Mouse (Mus musculus) neural tube, embryonic 13.5 days (tissue): ENCODE data around the gene Xpr1. TPM values are rescaled to one million over a fixed set of nuclear protein-coding genes. Genes with fewer than 3 reads are reported as not detected.

Experiments
- ATAC-seq: fragments of 200-750 bp; cut with Nextera tagmentation; 2 replicates; pipeline ENCODE4 v1.8.0; 2017; ENCODE audit warnings: low read depth, mild to moderate bottlenecking, moderate TSS enrichment, moderate library complexity
- H3K27ac ChIP-seq: fragments of 300-500 bp; sonication (generic); replicated peaks from 2 replicates; pipeline ENCODE4 v1.5.1; 2015; ENCODE audit warnings: moderate library complexity, mild to moderate bottlenecking, inconsistent platforms
- H3K27me3 ChIP-seq: fragments of 300-500 bp; sonication (generic); 2 replicates; pipeline ENCODE4 v1.6.1; 2015; ENCODE audit warnings: mild to moderate bottlenecking, inconsistent platforms
- H3K36me3 ChIP-seq: fragments of 300-500 bp; sonication (generic); 2 replicates; pipeline ENCODE4 v1.6.1; 2015; ENCODE audit warnings: mild to moderate bottlenecking, inconsistent platforms
- H3K4me1 ChIP-seq: fragments of 300-500 bp; sonication (generic); replicated peaks from 2 replicates; pipeline ENCODE4 v1.6.1; 2015; ENCODE audit warnings: inconsistent platforms
- H3K4me2 ChIP-seq: fragments of 300-500 bp; sonication (generic); 2 replicates; pipeline ENCODE4 v1.6.1; 2015; ENCODE audit warnings: inconsistent platforms, mild to moderate bottlenecking, moderate library complexity
- H3K4me3 ChIP-seq: fragments of 300-500 bp; sonication (generic); 2 replicates; pipeline ENCODE4 v1.5.1; 2015; ENCODE audit warnings: mild to moderate bottlenecking, inconsistent platforms
- H3K9ac ChIP-seq: fragments of 300-500 bp; sonication (generic); 2 replicates; pipeline ENCODE4 v1.6.1; 2015; ENCODE audit warnings: moderate library complexity, mild to moderate bottlenecking, inconsistent platforms
- H3K9me3 ChIP-seq: fragments of 300-500 bp; sonication (generic); 2 replicates; pipeline ENCODE4 v1.6.1; 2016; ENCODE audit warnings: inconsistent platforms
- WGBS: fragments of 180-500 bp; shearing (Covaris S2); methylation state at CpG from one replicate; pipeline ENCODE4 v1.1.7; 2015; 5-methylcytosine and 5-hydroxymethylcytosine counted together
- polyA plus RNA-seq: library from polyadenylated mRNA; unstranded; fragments of >200 nt; fragmentation: Nextera tagmentation; extraction: Ambion mirVana; gene quantifications from 2 replicates; pipeline ENCODE4 v1.2.1, GENCODE M21; 2015

Xpr1 gene
- polyA plus RNA-seq, 1 experiment from 2014 or later: 45.3 TPM

DNA sequence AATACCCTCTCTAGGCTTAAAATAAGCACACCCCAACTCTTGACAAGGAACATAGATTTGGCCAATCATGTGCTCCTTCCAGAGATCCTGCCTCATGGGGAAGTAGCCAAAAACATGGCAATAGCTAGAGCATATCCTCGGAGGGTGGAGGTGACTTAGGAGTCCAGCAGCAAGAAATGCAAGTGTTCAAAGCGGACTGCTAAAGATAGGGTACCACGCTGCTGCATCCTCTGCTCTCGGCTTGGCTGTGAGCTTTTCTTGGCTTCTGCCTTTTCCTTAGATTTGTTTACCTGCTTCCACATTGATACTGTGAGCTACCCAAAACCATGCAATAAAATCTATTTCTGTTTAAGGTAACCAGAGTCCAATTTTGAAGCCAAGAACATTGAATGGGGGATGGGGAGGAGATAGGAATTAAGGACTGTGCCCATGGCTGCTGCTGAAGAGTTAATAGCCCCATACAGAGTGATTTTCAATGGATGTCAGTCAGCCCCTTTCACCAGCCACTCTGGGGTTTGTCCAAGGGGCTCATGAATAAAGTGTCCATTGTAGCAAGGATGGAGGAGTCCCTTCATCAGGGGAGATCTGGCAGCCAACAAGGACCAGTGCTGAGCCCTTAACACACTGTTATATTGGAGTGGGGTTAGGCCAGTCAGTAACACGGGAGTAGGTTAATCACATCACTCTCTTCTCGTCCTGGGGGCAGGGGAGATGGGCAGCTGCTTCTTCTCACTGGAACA, 10.1 kb upstream of the Xpr1 start:
- peak; percentile 80 for ATAC-seq
- Histone ChIP-seq H3K9ac (no peak overlapping the region), H3K4me1 (peaks cover 18% of the 10 kb centered on the region), H3K4me3 (no peak overlapping the region), H3K36me3 (no peaks in the 10 kb centered on the region), H3K4me2 (no peak overlapping the region), H3K27ac (peak overlapping the region; percentile 38; the same call in 1 of the 2 replicates), H3K27me3 (no peaks in the 10 kb centered on the region), H3K9me3 (no peaks in the 10 kb centered on the region)
- WGBS: 47% methylated on average over 6 of the region's 6 CpGs

DNA sequence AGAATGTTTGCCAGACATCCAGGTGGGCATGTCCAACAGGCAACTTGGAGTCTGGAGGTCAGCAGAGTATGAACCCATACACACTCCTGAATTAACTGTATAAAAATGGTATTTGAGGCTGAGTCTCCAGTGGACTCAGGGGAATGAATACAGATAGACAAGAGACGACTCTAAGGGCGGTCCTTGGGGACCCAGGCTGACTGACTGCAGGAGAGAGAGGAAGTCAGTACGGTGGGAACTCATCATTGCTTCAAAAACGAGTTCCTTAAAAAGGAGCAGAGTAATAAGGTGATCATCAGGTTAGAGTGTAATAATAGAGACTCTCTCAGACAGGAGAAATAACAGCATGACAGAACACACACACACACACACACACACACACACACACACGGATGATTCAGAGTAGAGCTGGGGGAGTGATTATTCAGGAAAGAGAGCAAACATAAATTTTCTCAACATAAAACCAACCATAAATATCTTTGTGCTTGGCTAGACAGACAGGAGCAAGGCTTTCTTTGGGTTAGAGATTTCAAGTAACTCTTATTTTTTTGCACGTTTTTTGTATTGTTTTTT, 8.6 kb upstream of the Xpr1 start:
- Histone ChIP-seq H3K9ac (no peak overlapping the region), H3K27ac (no peak overlapping the region), H3K9me3 (no peaks in the 10 kb centered on the region), H3K4me2 (no peak overlapping the region), H3K36me3 (no peaks in the 10 kb centered on the region), H3K4me3 (no peak overlapping the region), H3K4me1 (peaks cover 18% of the 10 kb centered on the region), H3K27me3 (no peaks in the 10 kb centered on the region)
- no peak for ATAC-seq
- 34% methylated on average over 6 of the region's 6 CpGs for WGBS

DNA sequence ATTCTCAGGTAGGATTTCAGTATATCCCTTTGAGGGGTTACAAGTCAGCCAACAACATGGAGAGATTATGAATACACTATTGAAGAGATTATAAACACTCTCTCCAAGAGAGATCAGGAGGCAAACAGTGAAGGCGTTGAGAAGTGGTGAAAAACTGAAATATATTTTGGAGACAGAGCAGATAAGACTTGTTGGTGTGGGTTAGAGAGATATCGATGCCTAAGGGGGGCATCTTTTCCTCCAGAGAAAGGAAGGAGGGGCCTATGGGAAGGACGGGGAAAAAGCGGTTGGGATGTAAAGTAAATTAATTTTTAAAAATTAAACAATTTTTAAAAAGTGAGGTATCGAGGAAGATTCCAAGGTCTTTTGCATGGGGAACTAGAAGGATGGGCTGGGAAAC, 8.1 kb upstream of the Xpr1 start:
- ATAC-seq: no peak
- no peaks in the 10 kb centered on the region for H3K9me3 ChIP-seq
- no peak overlapping the region for H3K9ac ChIP-seq
- no peaks in the 10 kb centered on the region for H3K27me3 ChIP-seq
- H3K4me2 ChIP-seq: no peak overlapping the region
- 88% methylated on average over 5 of the region's 5 CpGs for WGBS
- H3K4me1 ChIP-seq: peaks cover 18% of the 10 kb centered on the region
- H3K27ac ChIP-seq: no peak overlapping the region
- no peak overlapping the region for H3K4me3 ChIP-seq
- no peaks in the 10 kb centered on the region for H3K36me3 ChIP-seq

DNA sequence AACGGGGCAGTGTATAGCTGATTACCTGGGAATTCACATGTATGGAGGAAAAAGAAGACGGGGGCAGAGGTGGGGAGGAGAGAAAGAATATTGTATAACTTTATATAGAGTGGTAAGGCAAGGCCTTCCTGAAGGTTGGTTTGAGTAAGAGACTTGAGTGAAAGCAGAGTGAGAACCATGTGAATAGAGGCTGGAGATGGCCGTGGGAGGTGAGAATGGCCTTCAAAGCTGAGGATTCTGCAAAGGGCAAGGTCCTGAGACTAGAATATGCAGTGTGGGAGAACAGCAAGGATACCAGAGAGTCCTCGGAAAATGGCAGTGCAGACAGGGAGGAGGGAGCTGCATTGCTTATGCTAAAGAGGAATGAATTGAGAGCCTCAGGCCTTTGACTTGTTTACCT, 6.6 kb upstream of the Xpr1 start:
- peaks cover 18% of the 10 kb centered on the region for H3K4me1 ChIP-seq
- no peak for ATAC-seq
- no peak overlapping the region for H3K4me2 ChIP-seq
- no peak overlapping the region for H3K9ac ChIP-seq
- WGBS: 73% methylated on average over 4 of the region's 4 CpGs
- no peaks in the 10 kb centered on the region for H3K27me3 ChIP-seq
- H3K27ac ChIP-seq: no peak overlapping the region
- H3K36me3 ChIP-seq: no peaks in the 10 kb centered on the region
- no peak overlapping the region for H3K4me3 ChIP-seq
- H3K9me3 ChIP-seq: no peaks in the 10 kb centered on the region

DNA sequence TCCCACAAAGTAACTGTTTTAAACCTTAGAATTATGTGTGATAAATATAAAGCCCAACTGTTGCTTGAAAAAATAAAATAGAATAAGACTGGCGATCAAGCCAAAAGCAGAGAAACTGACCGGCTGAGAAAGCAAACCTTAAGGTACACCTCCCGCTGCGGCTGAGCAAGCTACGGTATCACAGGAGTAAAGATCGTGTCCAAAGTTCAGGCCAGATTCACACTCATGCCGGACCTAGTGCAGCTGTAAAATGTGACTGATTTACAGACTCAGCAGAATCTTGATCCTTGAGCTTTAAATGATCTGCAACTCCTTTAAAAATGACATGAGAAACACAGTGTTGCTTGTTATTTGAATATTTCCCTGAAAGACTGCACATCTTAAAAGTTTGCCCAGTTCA, 4.8 kb upstream of the Xpr1 start:
- Histone ChIP-seq H3K4me2 (no peak overlapping the region), H3K36me3 (no peaks in the 10 kb centered on the region), H3K4me3 (no peak overlapping the region), H3K27me3 (no peaks in the 10 kb centered on the region), H3K9ac (no peak overlapping the region), H3K27ac (no peak overlapping the region), H3K4me1 (peaks cover 8% of the 10 kb centered on the region), H3K9me3 (no peaks in the 10 kb centered on the region)
- WGBS: 91% methylated on average over 7 of the region's 7 CpGs
- no peak for ATAC-seq

DNA sequence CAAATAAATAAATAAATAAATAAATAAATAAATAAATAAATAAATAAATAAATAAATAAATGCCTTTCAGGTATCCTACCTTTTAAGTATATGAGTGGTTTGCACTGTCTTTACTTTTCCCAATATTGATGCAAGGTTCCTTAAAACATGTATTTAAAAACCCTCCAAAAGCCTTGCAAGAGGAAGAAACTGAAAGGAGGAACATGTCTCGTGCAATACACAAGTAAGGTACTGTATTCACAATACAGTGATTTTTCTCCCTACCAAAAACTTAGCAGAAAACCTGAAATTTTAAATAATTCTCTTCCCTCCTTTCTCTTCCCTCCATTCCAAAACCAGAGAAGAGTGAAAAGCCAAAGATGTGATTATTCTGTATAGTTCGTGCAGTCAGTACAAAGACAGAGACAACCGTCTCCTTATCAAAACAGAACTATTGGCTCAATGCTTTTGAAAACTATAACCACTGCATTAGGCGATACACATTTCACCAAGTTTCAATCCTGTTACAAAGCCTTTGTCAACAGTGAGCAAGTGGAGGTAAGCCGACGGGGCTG, 991 bp downstream of the Xpr1 start:
- H3K36me3 ChIP-seq: no peaks in the 10 kb centered on the region

DNA sequence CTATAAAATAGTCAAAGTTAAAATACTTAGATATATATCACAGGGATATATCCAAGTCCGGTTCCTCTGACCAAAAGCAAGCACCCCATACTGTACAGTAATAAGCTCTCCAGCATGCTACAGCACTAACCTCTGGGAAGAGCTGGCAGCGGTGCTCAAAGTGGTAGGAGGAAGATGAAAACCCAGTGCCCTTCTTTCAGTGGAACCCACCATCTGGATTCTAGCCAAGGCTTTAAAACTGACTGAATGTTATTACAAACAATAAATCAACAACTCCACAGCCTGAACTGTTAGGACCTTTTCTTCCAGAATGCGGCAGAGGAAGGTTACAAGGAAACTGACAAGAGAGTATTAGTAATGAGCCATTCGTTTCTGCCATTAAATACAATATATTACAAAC, 1.8 kb downstream of the Xpr1 start:
- no peaks in the 10 kb centered on the region for H3K27me3 ChIP-seq
- H3K27ac ChIP-seq: peak overlapping the region; percentile 75
- H3K36me3 ChIP-seq: no peaks in the 10 kb centered on the region
- peaks cover 30% of the 10 kb centered on the region for H3K4me1 ChIP-seq
- 21% methylated on average over 4 of the region's 4 CpGs for WGBS
- 0 out of 2 replicates have a peak, but pooled peaks have one; percentile 24 for ATAC-seq
- peak overlapping the region; percentile 93 for H3K4me3 ChIP-seq
- peak overlapping the region; percentile 95 for H3K9ac ChIP-seq
- H3K4me2 ChIP-seq: peak overlapping the region; percentile 61
- no peaks in the 10 kb centered on the region for H3K9me3 ChIP-seq

More for the DNA sequence above, 991 bp downstream of the Xpr1 start:
- Histone ChIP-seq H3K9me3 (no peaks in the 10 kb centered on the region), H3K27ac (peak overlapping the region; percentile 95), H3K9ac (peak overlapping the region; percentile 95), H3K4me2 (peak overlapping the region; percentile 61), H3K4me1 (peaks cover 30% of the 10 kb centered on the region), H3K4me3 (peak overlapping the region; percentile 93), H3K27me3 (no peaks in the 10 kb centered on the region)
- no peak for ATAC-seq
- 4% methylated on average over 6 of the region's 6 CpGs for WGBS

DNA sequence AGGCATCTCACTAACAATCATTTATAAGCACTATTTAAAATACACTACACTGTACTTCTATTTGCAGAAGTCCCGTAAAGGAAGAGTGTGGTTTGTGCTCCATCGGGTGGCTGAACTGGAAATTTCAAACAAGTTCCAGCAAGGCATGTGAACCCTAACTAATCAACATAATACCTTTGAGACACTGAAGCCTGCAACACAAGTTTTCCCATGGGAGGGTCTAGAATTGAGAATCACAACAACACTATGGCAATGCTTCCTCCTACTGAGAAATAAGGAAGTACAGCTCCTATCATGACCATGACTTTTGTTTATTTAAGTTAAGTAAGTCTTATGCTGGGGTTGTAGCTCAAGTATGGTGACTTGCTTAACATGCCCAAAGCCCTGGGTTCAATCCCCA, 4.5 kb downstream of the Xpr1 start:
- H3K4me3 ChIP-seq: no peak overlapping the region
- H3K9me3 ChIP-seq: no peaks in the 10 kb centered on the region
- H3K9ac ChIP-seq: no peak overlapping the region
- ATAC-seq: no peak
- no peaks in the 10 kb centered on the region for H3K27me3 ChIP-seq
- H3K4me1 ChIP-seq: peaks cover 30% of the 10 kb centered on the region
- H3K27ac ChIP-seq: no peak overlapping the region
- WGBS: 90% methylated on average over 2 of the region's 2 CpGs
- no peaks in the 10 kb centered on the region for H3K36me3 ChIP-seq
- H3K4me2 ChIP-seq: no peak overlapping the region

DNA sequence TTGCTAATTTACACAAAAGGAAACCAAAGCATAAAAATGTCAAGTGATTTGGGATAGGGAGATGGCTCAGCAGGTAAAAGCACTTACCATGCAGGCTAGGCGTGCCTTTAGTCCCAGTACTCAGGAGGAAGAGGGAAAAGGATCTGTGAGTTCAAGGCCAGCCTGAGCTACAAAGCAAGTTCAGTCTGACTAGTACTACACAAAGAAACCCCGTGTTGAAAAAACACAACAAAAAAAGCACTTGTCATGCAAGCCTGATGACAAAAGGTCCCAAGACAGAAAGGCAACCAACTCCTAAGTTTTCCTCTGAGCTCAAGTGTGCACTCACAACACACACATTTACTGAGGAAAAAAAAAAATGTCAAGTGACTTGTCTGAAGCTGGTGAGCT, 8.6 kb downstream of the Xpr1 start:
- no peak overlapping the region for H3K9ac ChIP-seq
- H3K27ac ChIP-seq: no peak overlapping the region
- H3K9me3 ChIP-seq: no peaks in the 10 kb centered on the region
- H3K4me3 ChIP-seq: no peak overlapping the region
- WGBS: 82% methylated on average over 2 of the region's 2 CpGs
- no peak overlapping the region for H3K4me2 ChIP-seq
- H3K36me3 ChIP-seq: peaks cover 19% of the 10 kb centered on the region
- H3K4me1 ChIP-seq: peaks cover 17% of the 10 kb centered on the region
- ATAC-seq: no peak
- no peaks in the 10 kb centered on the region for H3K27me3 ChIP-seq

DNA sequence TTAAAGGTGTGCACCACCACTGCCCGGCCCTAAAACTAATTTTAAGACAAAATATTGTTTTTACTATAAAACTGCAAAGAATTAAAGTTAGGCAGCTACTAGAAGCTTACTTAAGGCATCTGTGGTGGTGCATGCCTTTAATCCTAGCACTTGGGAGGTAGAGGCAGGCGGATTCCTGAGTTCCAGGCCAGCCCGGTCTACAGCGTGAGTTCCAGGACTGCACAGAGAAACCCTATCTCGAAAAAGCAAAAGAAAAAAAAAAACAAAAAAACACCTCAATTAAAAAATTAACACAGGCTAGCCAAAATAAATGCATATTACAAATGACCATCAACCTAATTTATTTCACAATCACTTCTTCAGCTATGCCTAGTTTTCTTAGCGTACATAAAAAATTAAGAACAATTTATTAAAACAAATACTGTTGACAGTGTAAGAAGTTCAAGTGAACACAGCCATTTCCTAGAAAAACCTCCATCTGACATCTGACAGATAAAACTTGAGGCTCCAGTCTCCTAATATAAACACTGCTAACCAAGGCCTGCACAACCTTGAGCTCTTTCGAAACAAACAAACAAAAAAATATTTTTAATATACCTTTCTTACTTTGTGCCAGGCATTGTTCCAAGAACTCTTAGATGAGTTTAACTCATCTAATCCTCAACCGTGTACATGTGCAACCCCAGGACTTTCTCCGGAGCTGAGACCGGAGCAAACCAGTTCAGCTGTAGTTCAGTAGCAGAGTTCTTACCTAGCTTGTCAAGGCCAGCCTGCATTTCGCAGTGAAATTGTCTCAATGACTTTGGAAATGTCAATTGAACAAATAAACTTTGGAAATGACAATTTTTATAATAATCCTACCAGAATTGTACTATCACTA, 9.3 kb downstream of the Xpr1 start:
- no peak for ATAC-seq
- no peaks in the 10 kb centered on the region for H3K9me3 ChIP-seq
- no peak overlapping the region for H3K9ac ChIP-seq
- peaks cover 12% of the 10 kb centered on the region for H3K4me1 ChIP-seq
- H3K36me3 ChIP-seq: peaks cover 19% of the 10 kb centered on the region
- no peak overlapping the region for H3K4me3 ChIP-seq
- no peaks in the 10 kb centered on the region for H3K27me3 ChIP-seq
- H3K27ac ChIP-seq: no peak overlapping the region
- H3K4me2 ChIP-seq: no peak overlapping the region
- 93% methylated on average over 11 of the region's 11 CpGs for WGBS

DNA sequence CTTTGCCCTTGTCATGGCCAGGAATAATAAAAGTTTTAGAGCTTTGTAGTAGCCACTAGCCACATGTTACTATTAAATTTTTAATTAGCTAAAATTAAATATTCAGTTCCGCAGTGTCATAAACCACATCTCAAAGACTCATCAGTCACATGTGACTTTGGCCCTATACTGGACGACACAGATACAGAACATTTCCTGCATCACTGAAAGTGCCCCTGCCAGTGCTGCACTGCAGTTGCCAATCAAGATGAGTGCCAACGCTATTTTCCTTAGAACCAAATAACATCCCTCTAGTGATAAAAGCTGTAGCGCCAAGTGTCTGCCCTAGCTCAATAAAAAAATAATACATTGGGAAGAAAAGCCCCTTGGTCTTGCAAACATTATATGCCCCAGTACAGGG, 17.2 kb downstream of the Xpr1 start:
- ATAC-seq: no peak; the same call in 1 of the 2 replicates
- no peaks in the 10 kb centered on the region for H3K27me3 ChIP-seq
- no peak overlapping the region for H3K4me2 ChIP-seq
- H3K27ac ChIP-seq: no peak overlapping the region
- H3K4me3 ChIP-seq: no peak overlapping the region
- H3K36me3 ChIP-seq: 0 out of 2 replicates have a peak, but pooled peaks cover 4% of the 10 kb centered on the region
- peaks cover 1% of the 10 kb centered on the region; the same call in 1 of the 2 replicates for H3K4me1 ChIP-seq
- 75% methylated on average over 4 of the region's 4 CpGs for WGBS
- no peaks in the 10 kb centered on the region for H3K9me3 ChIP-seq
- H3K9ac ChIP-seq: no peak overlapping the region

DNA sequence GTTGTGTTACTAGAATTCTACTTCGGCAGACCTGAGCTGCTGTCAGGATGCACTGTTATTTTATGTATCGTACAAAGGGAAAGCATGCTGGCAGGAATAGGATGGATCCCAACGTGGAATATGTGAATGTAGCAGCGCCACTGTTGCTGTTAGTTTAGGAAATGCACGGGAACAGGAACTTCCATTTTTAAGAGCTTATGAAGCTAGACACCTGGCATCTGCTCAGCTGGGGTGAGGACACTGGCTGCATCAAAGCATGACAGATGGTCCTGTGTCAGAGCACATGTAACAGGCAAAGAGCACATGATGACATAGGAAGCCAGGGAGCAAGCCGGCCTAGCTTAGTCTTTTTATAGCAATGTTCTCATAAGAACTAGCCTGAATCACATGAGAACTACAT, 22.4 kb downstream of the Xpr1 start:
- WGBS: 86% methylated on average over 6 of the region's 6 CpGs
- no peaks in the 10 kb centered on the region for H3K9me3 ChIP-seq
- no peaks in the 10 kb centered on the region for H3K36me3 ChIP-seq
- no peak overlapping the region for H3K9ac ChIP-seq
- no peak for ATAC-seq
- H3K27ac ChIP-seq: no peak overlapping the region
- 0 out of 2 replicates have a peak, but pooled peaks cover 12% of the 10 kb centered on the region for H3K4me1 ChIP-seq
- no peak overlapping the region for H3K4me2 ChIP-seq
- no peak overlapping the region for H3K4me3 ChIP-seq
- no peaks in the 10 kb centered on the region for H3K27me3 ChIP-seq
